Mouse (Mus musculus): ENCODE measurements around the gene Enpp5. TPM values are rescaled to one million over a fixed set of nuclear protein-coding genes. Genes with fewer than 3 reads are reported as not detected.

The Enpp5 gene
- total RNA-seq, 2 experiments from 2014 or later, result 98.0 to 99.3 TPM

DNA sequence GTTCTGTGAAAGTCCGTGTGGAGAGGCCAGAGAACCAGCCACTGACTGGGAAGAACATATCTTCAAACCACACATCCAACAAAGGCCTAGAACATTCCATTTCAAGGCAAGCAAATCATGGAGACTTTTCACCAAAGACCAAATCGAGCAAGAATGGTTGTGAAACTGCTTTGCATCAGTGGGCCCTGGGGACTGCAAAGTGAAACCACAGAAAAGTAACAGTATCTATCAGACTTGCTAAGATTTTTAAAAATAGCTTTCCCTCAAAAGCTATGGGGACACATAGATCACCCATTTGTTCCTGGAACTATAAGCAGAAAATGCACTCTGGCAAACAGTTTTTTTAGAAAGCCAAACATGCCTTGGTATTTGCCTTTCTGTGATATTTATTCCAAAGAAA lies 12.3 kb downstream of the Enpp5 start:
- no peak for DNase-seq (ENCODE audit: low spot score in 2 of 2)

DNA sequence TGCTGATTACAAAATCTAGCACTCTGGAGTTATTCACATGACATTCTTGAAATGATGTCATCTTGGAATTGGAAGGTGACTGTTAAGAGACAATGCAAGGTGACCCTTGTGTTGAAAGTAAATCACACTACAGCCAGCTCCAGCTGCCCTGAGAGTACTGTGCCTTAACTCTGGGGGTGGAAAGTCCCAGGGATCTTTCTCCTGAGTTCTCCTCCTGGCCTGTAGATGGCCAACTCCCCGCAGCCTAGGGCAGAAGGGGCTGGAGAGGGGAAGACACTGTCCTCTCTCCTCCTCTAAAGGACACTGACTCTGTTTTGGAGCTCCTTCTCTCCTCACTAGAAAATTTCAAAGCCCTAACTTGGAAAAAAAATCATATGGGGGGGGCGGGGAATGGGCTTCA lies 12.9 kb downstream of the Enpp5 start:
- DNase-seq (ENCODE audit: low spot score in 2 of 2), result no peak

GRCm38 (mm10) chr17:44100486-44100885 lies 21.9 kb downstream of the Enpp5 start:
- no peak for DNase-seq (ENCODE audit: low spot score in 2 of 2)

DNA sequence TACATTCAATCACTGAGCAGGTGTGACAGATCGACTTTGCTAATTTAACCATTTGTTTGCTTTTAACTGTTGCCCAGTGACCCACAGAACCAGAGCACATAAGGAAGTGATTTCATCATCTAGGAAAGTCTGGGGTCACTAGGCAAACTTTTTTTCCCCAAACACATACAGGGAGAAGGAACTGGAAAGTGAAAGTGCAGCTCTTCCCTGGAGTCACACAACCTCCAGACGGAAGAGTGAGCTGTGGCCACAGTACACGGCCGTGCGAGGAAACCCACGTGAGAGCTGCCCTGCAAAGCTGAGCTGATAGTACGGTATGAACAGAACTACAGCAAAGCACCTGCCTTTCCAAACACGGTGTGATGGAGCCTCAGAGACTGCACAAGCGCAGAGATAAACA lies 22.3 kb downstream of the Enpp5 start:
- DNase-seq (ENCODE audit: low spot score in 2 of 2), result no peak

GRCm38 (mm10) chr17:44101961-44102360 lies 23.3 kb downstream of the Enpp5 start:
- DNase-seq (ENCODE audit: low spot score in 2 of 2), result no peak

GRCm38 (mm10) chr17:44105287-44106138 lies 26.9 kb downstream of the Enpp5 start, which contains the start of gene Enpp4:
Gene Enpp4, minus strand, starts transcription at chr17:44105809.
- DNase-seq (ENCODE audit: low spot score in 2 of 2), result peak; percentile 91 to 92

GRCm38 (mm10) chr17:44108331-44108730 lies 29.7 kb downstream of the Enpp5 start:
- DNase-seq (ENCODE audit: low spot score in 2 of 2), result no peak

DNA sequence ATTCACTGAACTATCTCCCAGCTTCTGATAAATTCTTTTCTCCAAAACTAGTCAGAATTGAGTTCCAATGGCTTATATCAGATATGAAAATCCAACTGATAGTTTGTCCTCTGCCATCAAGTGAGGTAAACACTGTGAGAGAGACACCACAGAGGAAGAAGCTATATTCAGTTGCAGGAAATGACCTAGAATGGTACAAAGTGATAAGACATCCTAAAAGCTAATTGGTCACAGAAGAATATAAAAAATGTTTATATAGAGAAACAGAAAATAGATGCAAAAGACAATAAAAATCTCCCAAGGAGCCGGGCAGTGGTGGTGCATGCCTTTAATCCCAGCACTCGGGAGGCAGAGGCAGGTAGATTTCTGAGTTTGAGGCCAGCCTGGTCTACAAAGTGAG lies 38.0 kb downstream of the Enpp5 start:
- no peak for DNase-seq (ENCODE audit: low spot score in 2 of 2)

- no peak for DNase-seq (ENCODE audit: low spot score in 2 of 2)
Observed at GRCm38 (mm10) chr17:44117721-44118120, 39.1 kb downstream of the Enpp5 start.

DNA sequence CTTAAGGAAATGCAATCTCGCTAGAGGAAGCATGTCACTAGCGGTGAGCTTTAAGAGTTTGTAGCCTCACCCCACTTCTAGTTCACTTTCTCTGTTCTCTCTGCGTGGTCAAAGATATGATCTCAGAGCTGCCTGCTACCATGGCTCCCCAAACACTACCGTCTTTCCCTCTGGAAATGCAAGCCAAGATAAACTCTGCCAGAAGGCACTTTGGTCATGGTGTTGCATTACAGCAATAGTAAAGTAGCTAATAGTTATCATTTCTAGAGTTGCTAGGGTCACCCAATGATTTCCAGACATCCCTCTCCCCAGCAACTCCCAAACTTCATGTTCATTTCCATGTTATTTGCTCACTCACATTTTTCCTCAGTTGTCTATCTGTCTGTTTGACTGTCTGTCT lies 39.6 kb downstream of the Enpp5 start:
- no peak for DNase-seq (ENCODE audit: low spot score in 2 of 2)

GRCm38 (mm10) chr17:44121366-44122100 lies 42.9 kb downstream of the Enpp5 start:
- DNase-seq (ENCODE audit: low spot score in 2 of 2), result no peak

DNA sequence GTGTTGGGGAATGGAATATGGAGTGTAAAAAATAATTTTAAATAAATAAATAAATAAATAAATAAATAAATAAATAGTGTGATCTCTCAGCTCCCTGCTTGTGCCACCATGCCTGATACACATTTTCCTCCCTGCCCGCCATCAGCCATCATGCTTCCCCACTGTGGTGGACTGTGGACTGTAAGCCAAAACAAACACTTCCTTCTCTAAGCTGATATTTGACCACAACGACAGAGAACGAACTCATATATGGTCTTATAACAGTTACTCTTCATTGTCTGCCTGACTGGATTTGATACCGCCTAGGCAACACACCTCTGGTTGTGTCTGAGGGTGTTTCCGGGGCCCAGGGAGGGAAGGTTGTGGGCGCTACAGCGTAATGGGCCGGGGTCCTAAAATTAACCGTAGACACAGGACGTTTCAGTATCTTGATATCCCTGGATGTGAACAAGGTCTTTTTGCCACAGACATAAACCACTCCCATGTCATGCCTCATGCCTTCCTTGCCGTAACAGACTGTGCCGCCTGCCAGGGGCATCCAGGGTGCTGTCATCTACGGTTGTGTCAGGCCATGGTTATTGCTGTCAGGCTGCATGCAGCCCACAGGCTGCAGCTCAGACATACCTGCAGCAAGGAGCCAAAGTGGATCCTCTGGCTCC lies 50.6 kb downstream of the Enpp5 start:
- no peak for DNase-seq (ENCODE audit: low spot score in 2 of 2)

GRCm38 (mm10) chr17:44130429-44130828 lies 51.8 kb downstream of the Enpp5 start:
- peak; percentile 73 to 80 for DNase-seq (ENCODE audit: low spot score in 2 of 2)

DNA sequence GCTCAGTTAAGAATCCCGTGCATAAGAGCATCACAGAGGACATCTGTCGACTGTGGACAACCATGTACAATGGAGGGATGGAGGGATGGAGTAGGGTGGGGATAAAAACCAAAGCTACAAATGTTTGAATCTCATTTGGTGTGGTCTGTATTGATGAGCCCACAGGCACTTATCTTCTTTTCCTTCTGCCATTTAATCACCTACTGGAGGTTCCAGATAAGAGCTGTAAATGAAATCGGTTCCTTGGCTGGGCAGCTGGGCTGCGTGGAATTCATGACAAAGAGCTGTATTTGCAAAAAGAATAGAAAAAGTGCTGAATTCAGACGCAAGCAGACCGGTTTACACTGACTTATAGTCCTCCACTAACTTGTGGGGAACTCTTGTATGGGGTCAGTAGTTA lies 55.5 kb downstream of the Enpp5 start:
- DNase-seq (ENCODE audit: low spot score in 2 of 2), result no peak

- no peak for DNase-seq (ENCODE audit: low spot score in 2 of 2)
Observed at GRCm38 (mm10) chr17:44134545-44134944, 55.9 kb downstream of the Enpp5 start.

DNA sequence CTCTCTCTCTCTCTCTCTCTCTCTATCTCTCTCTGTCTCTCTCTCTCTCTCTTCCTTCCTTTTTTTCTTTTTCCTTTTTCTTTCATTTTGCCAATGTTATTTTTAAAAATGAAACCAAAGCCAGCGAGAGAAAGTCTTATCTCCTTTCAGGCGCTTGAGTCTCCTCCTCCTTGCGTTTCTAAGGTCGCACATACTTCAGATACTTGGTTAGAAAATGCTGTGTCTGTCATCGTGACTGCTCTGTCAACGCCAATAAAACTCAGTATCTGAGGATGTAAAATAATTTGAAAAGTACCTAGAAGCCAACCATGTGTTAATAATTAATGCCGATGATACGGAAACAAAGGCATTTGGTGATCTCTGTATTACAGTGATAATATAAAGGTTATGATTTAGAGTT lies 57.4 kb downstream of the Enpp5 start:
- no peak for DNase-seq (ENCODE audit: low spot score in 2 of 2)

Other genes starting within 250 kb of the Enpp5 start
- gene Enpp4, start 27.0 kb downstream of the Enpp5 start, total RNA-seq (2021), result 1 to 10 TPM; 7.6 to 8.2 TPM
- 1 to 10 TPM; 1.8 to 2.1 TPM for gene Clic5, start 109.8 kb downstream of the Enpp5 start, total RNA-seq (2021)

Data from layer of hippocampus, postnatal 10 days (tissue).